Mouse (Mus musculus) CD8-positive naive resting alpha-beta T cell, adult 57 days (primary cell): ENCODE data around the gene Bcat1. TPM values are rescaled to one million over a fixed set of nuclear protein-coding genes. Genes with fewer than 3 reads are reported as not detected.

Source experiments
- total RNA-seq: library from RNA; stranded (reverse); gene quantifications from one replicate; pipeline ENCODE4 v1.2.4, GENCODE M21; 2023

Bcat1 gene
- total RNA-seq = 1.0 TPM

DNA sequence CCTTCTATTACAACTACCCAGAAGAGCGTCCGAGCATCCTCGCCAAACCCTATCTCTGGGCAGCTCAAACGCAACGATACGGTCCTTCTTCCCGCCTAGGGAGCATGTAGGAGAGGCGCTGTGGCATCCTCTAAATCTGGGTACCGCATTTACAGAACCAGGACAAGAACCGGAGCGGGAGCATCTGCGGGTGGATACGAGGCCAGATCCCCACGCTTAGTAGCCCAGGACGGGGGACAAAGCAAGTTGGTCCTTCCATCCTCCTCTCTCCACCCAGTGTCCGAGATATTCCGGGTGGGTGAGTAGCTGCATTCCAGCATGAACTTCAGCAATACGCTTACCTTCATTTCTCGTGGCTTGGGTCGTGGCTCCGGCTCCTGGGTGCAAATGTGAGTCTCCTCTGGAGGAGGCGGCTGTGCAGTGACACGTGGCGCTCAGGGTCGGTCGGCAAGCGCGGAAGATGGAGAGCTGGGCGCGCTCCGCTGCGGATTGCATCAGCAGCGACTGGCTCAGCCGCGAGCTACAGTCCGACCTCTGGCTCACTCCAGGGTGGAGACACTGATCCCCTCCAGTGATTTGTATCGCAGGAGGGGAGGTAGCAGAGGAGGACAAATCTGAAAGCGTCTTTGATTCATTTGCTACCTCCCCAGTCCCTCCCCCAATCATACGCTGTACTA is at the start of gene Bcat1:
Gene Bcat1 (minus strand): TSS at position 637 of the 677 bp plus-strand sequence.

DNA sequence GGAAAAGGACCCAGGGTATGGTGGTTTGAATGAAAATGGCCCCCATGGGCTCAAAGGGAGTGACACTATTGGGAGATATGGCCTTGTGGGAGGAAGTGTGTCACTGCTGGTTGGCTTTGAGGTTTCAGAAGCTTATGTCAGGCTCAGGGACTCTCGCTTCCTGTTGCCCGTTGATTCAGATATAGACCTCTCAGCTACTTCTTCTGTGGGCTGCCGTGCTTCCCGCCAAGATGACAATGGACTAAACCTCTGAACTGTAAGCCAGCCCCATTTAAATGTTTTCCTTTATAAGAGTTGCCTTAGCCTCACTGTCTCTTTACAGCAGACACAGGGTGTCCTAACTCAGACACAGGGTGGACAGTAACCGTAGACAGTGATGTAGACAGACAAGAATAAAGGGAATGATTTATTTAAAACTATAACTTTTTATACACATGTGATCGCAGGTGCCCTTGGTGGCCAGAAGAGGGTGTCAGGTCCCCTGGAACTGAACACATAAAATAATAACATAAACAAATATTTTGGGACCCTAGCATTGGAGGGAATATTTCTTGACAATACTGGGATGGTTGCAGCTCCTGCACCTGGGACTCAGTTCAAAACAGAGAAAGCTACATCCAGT is 39.6 kb upstream of the Bcat1 start, which contains the start of gene Lrmp:
Gene Lrmp (plus strand): TSS at position 178 of the 622 bp plus-strand sequence.

Other genes starting within 250 kb of the Bcat1 start
- gene Lrmp, start 39.5 kb upstream of the Bcat1 start, total RNA-seq = 108 TPM
- 3.7 TPM for gene Casc1, start 134.8 kb upstream of the Bcat1 start, total RNA-seq
- gene Etfrf1, start 134.9 kb upstream of the Bcat1 start, total RNA-seq = 14.2 TPM
- 109 TPM for gene Kras, start 174.1 kb upstream of the Bcat1 start, total RNA-seq